Mouse (Mus musculus) liver, embryonic 14.5 days (tissue): ENCODE data around the gene Zdhhc23.

Experiments
- CTCF ChIP-seq: IDR thresholded peaks from 2 replicates; pipeline ENCODE4 v1.5.1; 2016; ENCODE audit warnings: antibody characterized with exemption, low read depth, control low read depth
- EP300 ChIP-seq: IDR thresholded peaks from 2 replicates; pipeline ENCODE4 v1.6.1; 2016; ENCODE audit warnings: antibody characterized with exemption, low read depth

GRCm38 (mm10) chr16:44002086-44002485, 22.5 kb upstream of the Zdhhc23 start:
- TF ChIP-seq CTCF (peak; percentile 54), EP300 (no peak)
